9 mouse cellular contexts compared by ENCODE assay signal in the genomic region with DNA sequence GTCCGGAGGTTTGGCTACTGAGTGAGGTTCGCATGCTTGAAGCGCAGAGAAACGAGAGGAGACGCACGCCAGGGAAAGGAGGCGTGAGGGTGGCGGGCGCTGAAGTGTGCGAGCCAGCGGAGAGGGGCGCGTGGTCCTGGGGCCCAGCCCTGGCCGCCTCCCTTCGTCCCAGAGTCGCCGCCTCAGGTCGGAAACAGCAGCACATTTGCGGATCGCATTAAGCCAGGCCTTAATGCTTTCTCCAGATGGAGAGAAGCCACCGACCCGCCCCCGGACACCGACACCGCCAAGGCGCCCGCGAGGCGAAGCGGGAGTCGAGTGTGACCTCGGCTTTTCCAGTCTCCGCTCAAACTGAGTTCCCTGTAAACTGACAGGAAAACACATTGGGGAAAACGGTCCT. TPM values are rescaled to one million over a fixed set of nuclear protein-coding genes. Genes with fewer than 3 reads are reported as not detected.
DNase-seq lines count a peak whose midpoint lies in the region; ATAC-seq and TF ChIP-seq lines count a peak whose summit lies in the region.
"Had no signal": no experiment of that assay in that cellular context is flagged by ENCODE, and none has a peak within 500 bp of the region (broad histone marks: within the 10 kb centered on the region; RNA-seq: fewer than 3 reads in every experiment).

No protein-coding gene starts in this region.

- no peak for TF ChIP-seq POLR2A in thymus, adult 2 months (IDR thresholded peaks at IDR 0.05; ENCODE audit: control insufficient read depth, extremely low read depth, insufficient read depth, low read length, poor library complexity)

- DNase-seq in kidney, adult 9 months: no peak
- peak; percentile 56 for DNase-seq in ZHBTc4 (ENCODE audit: low read depth, low spot score)
- peak; percentile 70 for DNase-seq in gastrocnemius, postnatal 10 days
- no peak for DNase-seq in adipocyte (ENCODE audit: low spot score)
- no peak for DNase-seq in thymus, adult 2 months

- no peaks in the 10 kb centered on the region for H3K36me3 ChIP-seq in kidney, embryonic 14.5 days (ENCODE audit: control insufficient read depth, insufficient read depth, low read length)
- H3K36me3 ChIP-seq in hindbrain, embryonic 15.5 days: no peaks in the 10 kb centered on the region
- H3K36me3 ChIP-seq in midbrain, embryonic 12.5 days: no peaks in the 10 kb centered on the region
- H3K36me3 ChIP-seq in thymus, adult 2 months (ENCODE audit: control insufficient read depth, insufficient read depth, low read length): no peaks in the 10 kb centered on the region

- H3K9ac ChIP-seq in kidney, embryonic 14.5 days (ENCODE audit: low read depth, low read length): peak overlapping the region; percentile 34; the same call in 1 of the 2 replicates
- peak overlapping the region; percentile 46 for H3K9ac ChIP-seq in hindbrain, embryonic 15.5 days
- no peak overlapping the region for H3K9ac ChIP-seq in midbrain, embryonic 12.5 days (replicated peaks)

- H3K9me3 ChIP-seq in kidney, embryonic 14.5 days (ENCODE audit: control insufficient read depth, low read length): no peaks in the 10 kb centered on the region
- no peaks in the 10 kb centered on the region for H3K9me3 ChIP-seq in hindbrain, embryonic 15.5 days
- H3K9me3 ChIP-seq in midbrain, embryonic 12.5 days: no peaks in the 10 kb centered on the region

- WGBS in kidney, embryonic 14.5 days: under 1% methylated on average over 34 of the region's 34 CpGs
- under 1% methylated on average over 34 of the region's 34 CpGs for WGBS in hindbrain, embryonic 15.5 days
- under 1% methylated on average over 34 of the region's 34 CpGs for WGBS in midbrain, embryonic 12.5 days
- WGBS in thymus, adult 2 months: 6% methylated on average over 34 of the region's 34 CpGs

- TF ChIP-seq CTCF in thymus, adult 2 months (IDR thresholded peaks at IDR 0.05; ENCODE audit: borderline replicate concordance, control insufficient read depth, extremely low read depth, insufficient read depth, low read length, poor library complexity): no peak

- H3K27me3 ChIP-seq in kidney, embryonic 14.5 days (ENCODE audit: control insufficient read depth, insufficient read depth, low read length): peaks cover 40% of the 10 kb centered on the region
- peaks cover 53% of the 10 kb centered on the region for H3K27me3 ChIP-seq in hindbrain, embryonic 15.5 days
- H3K27me3 ChIP-seq in midbrain, embryonic 12.5 days: peaks cover 50% of the 10 kb centered on the region
- H3K27me3 ChIP-seq in thymus, adult 2 months (ENCODE audit: control insufficient read depth, insufficient read depth, low read length): peaks cover 8% of the 10 kb centered on the region; the same call in 1 of the 2 replicates

- peak overlapping the region; percentile 78 for H3K4me2 ChIP-seq in kidney, embryonic 14.5 days (replicated peaks; ENCODE audit: low read depth, low read length)
- peak overlapping the region; percentile 96 for H3K4me2 ChIP-seq in hindbrain, embryonic 15.5 days
- peak overlapping the region; percentile 71 for H3K4me2 ChIP-seq in midbrain, embryonic 12.5 days (replicated peaks)

- ATAC-seq in kidney, embryonic 14.5 days (ENCODE audit: low FRiP score, low TSS enrichment): peak; percentile 81
- peak; percentile 25; the same call in 1 of the 2 replicates for ATAC-seq in hindbrain, embryonic 15.5 days (ENCODE audit: low FRiP score, low read depth)
- no peak for ATAC-seq in midbrain, embryonic 12.5 days (ENCODE audit: low FRiP score, low read depth)

- no peak overlapping the region for H3K27ac ChIP-seq in kidney, embryonic 14.5 days (ENCODE audit: low read depth, low read length)
- no peak overlapping the region for H3K27ac ChIP-seq in hindbrain, embryonic 15.5 days (replicated peaks)
- no peak overlapping the region for H3K27ac ChIP-seq in midbrain, embryonic 12.5 days (replicated peaks)
- no peak overlapping the region for H3K27ac ChIP-seq in thymus, adult 2 months (ENCODE audit: control insufficient read depth, insufficient read depth, low read length)

- 0 out of 2 replicates have a peak, but pooled peaks cover 4% of the 10 kb centered on the region for H3K4me1 ChIP-seq in kidney, embryonic 14.5 days (ENCODE audit: control insufficient read depth, insufficient read depth, low read length)
- H3K4me1 ChIP-seq in hindbrain, embryonic 15.5 days (replicated peaks): peaks cover 14% of the 10 kb centered on the region
- peaks cover 11% of the 10 kb centered on the region for H3K4me1 ChIP-seq in midbrain, embryonic 12.5 days
- H3K4me1 ChIP-seq in thymus, adult 2 months (replicated peaks; ENCODE audit: control insufficient read depth, insufficient read depth, low read length): no peaks in the 10 kb centered on the region

- peak overlapping the region; percentile 49 for H3K4me3 ChIP-seq in kidney, embryonic 14.5 days (ENCODE audit: low read length)
- H3K4me3 ChIP-seq in hindbrain, embryonic 15.5 days: peak overlapping the region; percentile 55
- H3K4me3 ChIP-seq in midbrain, embryonic 12.5 days: peak overlapping the region; percentile 46
- H3K4me3 ChIP-seq in thymus, adult 2 months (ENCODE audit: control insufficient read depth, insufficient read depth, low read length): no peak overlapping the region

RNA-seq across cellular contexts. Expression of a gene that starts 0.6 kb away (rescaled TPM):
- polyA plus RNA-seq in kidney, embryonic 14.5 days (2014; fragmentation: Nextera tagmentation; extraction: Ambion mirVana): 0.23 and 0.39 TPM in 2 replicates
- 10 to 100 TPM; 11.1 to 12.3 TPM for total RNA-seq in gastrocnemius, postnatal 10 days (2021)
- polyA plus RNA-seq in hindbrain, embryonic 15.5 days (2015; fragmentation: Nextera tagmentation; extraction: Ambion mirVana): 0.87 and 1.1 TPM in 2 replicates
- 0.18 and 0.55 TPM in 2 replicates for polyA plus RNA-seq in midbrain, embryonic 12.5 days (2016; fragmentation: Nextera tagmentation; extraction: Ambion mirVana)
- polyA plus RNA-seq in thymus, adult 2 months (2012; rRNA removed): 0.51 and 0.60 TPM in 2 replicates
- total RNA-seq: MEL had no signal

Comparison
In these comparisons a context has a peak if more than half of its experiments do, and no peak if none do; other contexts are left out.
1. DNase-seq: peak in ZHBTc4 (single experiment) and gastrocnemius, postnatal 10 days (single experiment); none in kidney, adult 9 months (single experiment), adipocyte (single experiment) and thymus, adult 2 months (single experiment).
2. Peak in every context shown above with its lines, with median percentiles within 50 percentile points of each other: H3K4me2 ChIP-seq.